Mouse (Mus musculus) stomach, embryonic 16.5 days (tissue): Measurements from ENCODE around the gene Gngt2. TPM values are rescaled to one million over a fixed set of nuclear protein-coding genes. Genes with fewer than 3 reads are reported as not detected.

ENCODE experiments used
- ATAC-seq: fragments of 200-750 bp; cut with Nextera tagmentation; 2 replicates; pipeline ENCODE4 v1.8.0; 2017; ENCODE audit warnings: moderate number of reproducible peaks, moderate TSS enrichment; ENCODE audit not compliant: insufficient read depth, low FRiP score
- H3K27ac ChIP-seq: fragments of 300-500 bp; sonication (generic); 2 replicates; pipeline ENCODE4 v1.5.1; 2014; ENCODE audit warnings: low read length
- H3K27me3 ChIP-seq: fragments of 300-500 bp; sonication (generic); 2 replicates; pipeline ENCODE4 v1.6.1; 2014; ENCODE audit warnings: low read length, control low read depth, mixed read lengths; ENCODE audit not compliant: control insufficient read depth, insufficient read depth
- H3K36me3 ChIP-seq: fragments of 300-500 bp; sonication (generic); 2 replicates; pipeline ENCODE4 v1.6.1; 2014; ENCODE audit warnings: low read length; ENCODE audit not compliant: control insufficient read depth, insufficient read depth
- H3K4me1 ChIP-seq: fragments of 300-500 bp; sonication (generic); 2 replicates; pipeline ENCODE4 v1.6.1; 2014; ENCODE audit warnings: low read length, control low read depth, mixed read lengths; ENCODE audit not compliant: control insufficient read depth, insufficient read depth
- H3K4me2 ChIP-seq: fragments of 300-500 bp; sonication (generic); 2 replicates; pipeline ENCODE4 v1.6.1; 2014; ENCODE audit warnings: low read depth, low read length, mixed read lengths
- H3K4me3 ChIP-seq: fragments of 300-500 bp; sonication (generic); replicated peaks from 2 replicates; pipeline ENCODE4 v1.5.1; 2014; ENCODE audit warnings: mild to moderate bottlenecking, low read length
- H3K9ac ChIP-seq: fragments of 300-500 bp; sonication (generic); 2 replicates; pipeline ENCODE4 v1.6.1; 2014; ENCODE audit warnings: low read length
- H3K9me3 ChIP-seq: fragments of 300-500 bp; sonication (generic); replicated peaks from 2 replicates; pipeline ENCODE4 v1.6.1; 2016; ENCODE audit warnings: low read length, control low read depth; ENCODE audit not compliant: control insufficient read depth
- WGBS: fragments of 180-500 bp; shearing (Covaris S2); extraction: QIAGEN DNeasy Blood & Tissue Kit; methylation state at CpG from one replicate; pipeline ENCODE4 v1.1.7; 2014; 5-methylcytosine and 5-hydroxymethylcytosine counted together
- polyA plus RNA-seq: library from polyadenylated mRNA; unstranded; fragments of >200 nt; fragmentation: Nextera tagmentation; extraction: Ambion mirVana; gene quantifications from 2 replicates; pipeline ENCODE4 v1.2.1, GENCODE M21; 2015

Gene Gngt2
- polyA plus RNA-seq, 1 experiment from 2014 or later, result 18.2 TPM

DNA sequence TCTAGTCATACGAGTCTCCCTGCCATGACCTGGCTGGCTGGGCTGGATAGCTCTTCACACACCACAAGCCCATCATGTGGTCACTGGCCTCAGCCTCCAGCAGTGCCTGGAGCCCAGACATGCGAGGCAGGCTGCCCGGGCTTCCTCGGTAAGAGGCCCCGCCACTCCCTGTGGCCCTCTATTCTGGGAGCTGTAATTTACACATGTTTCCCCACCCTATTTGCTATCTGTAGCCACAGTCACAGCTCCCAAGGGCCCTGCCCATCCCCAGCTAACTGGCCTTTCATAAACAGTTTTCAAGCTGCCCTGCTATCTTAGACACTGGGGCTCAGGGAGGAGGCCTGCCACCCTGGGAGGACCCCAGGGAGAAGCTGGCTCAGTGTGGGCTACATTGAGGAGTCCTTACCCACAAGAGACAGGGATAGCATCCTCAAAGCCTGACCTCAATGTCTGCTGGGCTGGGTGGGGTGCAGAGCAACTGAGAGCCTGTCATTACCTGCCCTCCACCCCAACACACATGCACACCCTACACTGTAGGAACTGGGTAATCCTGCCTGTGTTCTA, 28.5 kb upstream of the Gngt2 start:
- peaks cover 4% of the 10 kb centered on the region; the same call in 1 of the 2 replicates for H3K9me3 ChIP-seq
- ATAC-seq, result peak; percentile 85
- no peak overlapping the region for H3K9ac ChIP-seq
- peaks cover 6% of the 10 kb centered on the region for H3K4me1 ChIP-seq
- 45% methylated on average over 5 of the region's 5 CpGs for WGBS
- no peak overlapping the region for H3K4me2 ChIP-seq
- H3K4me3 ChIP-seq, result no peak overlapping the region
- H3K27ac ChIP-seq, result no peak overlapping the region
- H3K36me3 ChIP-seq, result no peaks in the 10 kb centered on the region
- H3K27me3 ChIP-seq, result no peaks in the 10 kb centered on the region

DNA sequence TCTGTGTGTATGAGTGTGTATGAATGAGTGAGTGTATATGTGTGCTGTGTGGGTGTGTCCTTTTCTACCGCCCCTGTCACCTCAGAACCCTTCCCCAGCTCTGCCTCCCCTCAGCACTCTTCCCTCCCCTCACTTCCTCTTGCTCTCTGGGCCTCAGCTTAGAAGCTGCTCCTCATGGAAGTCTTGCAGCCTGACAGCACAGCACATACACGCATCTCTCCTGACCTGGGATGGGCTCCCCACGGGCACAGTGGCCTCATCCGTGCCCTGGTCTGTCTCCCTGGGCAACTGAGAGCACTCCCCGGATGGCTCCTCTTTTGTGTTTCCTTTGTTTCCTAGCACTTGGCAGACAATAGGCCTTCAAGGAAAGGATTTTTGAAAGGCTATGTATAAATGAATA, 27.4 kb upstream of the Gngt2 start:
- 56% methylated on average over 5 of the region's 5 CpGs for WGBS
- H3K36me3 ChIP-seq, result no peaks in the 10 kb centered on the region
- no peak overlapping the region for H3K9ac ChIP-seq
- H3K27ac ChIP-seq, result no peak overlapping the region
- no peak overlapping the region for H3K4me2 ChIP-seq
- no peaks in the 10 kb centered on the region for H3K27me3 ChIP-seq
- no peak for ATAC-seq
- H3K9me3 ChIP-seq, result peaks cover 8% of the 10 kb centered on the region; the same call in 1 of the 2 replicates
- H3K4me3 ChIP-seq, result no peak overlapping the region
- H3K4me1 ChIP-seq, result peaks cover 6% of the 10 kb centered on the region

DNA sequence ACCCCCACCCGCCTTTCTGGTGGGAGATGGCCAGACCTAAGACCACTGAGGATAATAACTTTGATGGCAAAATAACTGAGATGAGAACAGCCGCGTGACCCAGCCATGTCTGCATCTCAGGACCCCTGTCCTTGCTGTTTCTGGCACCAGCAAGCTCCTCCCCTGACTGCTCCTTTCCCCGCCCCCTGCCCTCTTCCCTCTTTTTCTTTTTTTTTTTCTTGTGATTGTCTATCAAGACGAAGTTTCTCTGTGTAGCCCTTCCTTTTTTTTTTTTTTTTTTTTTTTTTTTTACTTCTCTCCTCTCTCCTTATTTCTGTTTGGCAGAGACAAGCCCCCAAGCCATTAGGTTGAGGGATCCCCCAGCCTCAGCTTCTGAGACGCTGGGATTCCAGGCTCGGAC, 26.2 kb upstream of the Gngt2 start:
- H3K9ac ChIP-seq, result no peak overlapping the region
- H3K36me3 ChIP-seq, result no peaks in the 10 kb centered on the region
- WGBS, result 54% methylated on average over 7 of the region's 7 CpGs
- no peak for ATAC-seq
- H3K9me3 ChIP-seq, result peaks cover 8% of the 10 kb centered on the region; the same call in 1 of the 2 replicates
- no peaks in the 10 kb centered on the region for H3K27me3 ChIP-seq
- H3K4me3 ChIP-seq, result no peak overlapping the region
- no peaks in the 10 kb centered on the region for H3K4me1 ChIP-seq
- no peak overlapping the region for H3K4me2 ChIP-seq
- H3K27ac ChIP-seq, result no peak overlapping the region

DNA sequence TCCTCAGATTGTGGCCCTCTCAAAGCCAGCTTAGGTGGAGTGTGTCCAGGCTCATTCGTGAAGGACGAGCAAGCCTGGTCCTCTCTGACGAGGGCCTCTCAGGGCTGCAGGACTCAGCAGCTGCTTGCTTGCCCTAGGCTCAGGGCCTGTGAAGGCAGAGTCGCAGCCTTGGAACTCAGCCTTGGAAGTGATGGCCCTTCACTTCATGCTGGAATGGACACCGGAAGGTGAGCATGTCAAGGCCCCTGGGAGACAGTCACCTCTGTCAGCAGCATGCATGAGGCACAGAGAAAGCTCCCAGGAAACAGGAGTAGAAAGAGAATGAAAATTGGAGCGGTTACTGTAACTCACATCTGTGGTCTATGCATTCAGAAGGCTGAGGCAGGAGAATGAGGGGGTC, 25.3 kb upstream of the Gngt2 start:
- Histone ChIP-seq H3K27ac (no peak overlapping the region), H3K27me3 (no peaks in the 10 kb centered on the region), H3K4me1 (no peaks in the 10 kb centered on the region), H3K9ac (no peak overlapping the region), H3K36me3 (no peaks in the 10 kb centered on the region), H3K4me2 (no peak overlapping the region), H3K4me3 (no peak overlapping the region), H3K9me3 (peaks cover 8% of the 10 kb centered on the region; the same call in 1 of the 2 replicates)
- WGBS, result 78% methylated on average over 6 of the region's 6 CpGs
- ATAC-seq, result no peak

DNA sequence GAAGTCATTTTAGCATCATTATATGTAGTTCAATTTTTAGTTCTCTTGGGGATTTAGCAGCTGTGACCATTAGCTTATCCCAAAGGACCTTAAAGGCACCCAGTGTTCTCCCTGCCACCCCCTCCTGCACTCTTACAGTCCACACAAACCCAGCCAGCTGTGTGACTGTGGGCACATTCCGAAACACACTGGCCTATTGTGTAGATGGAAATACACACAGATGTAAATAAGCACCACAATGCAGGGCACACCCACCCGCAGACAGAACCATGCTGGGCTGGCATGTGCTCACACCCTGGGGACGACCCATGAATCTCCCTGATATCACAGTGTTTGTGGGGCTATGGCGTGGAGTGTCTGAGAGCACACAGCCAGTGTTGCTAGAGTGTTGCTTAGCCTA, 24.8 kb upstream of the Gngt2 start:
- no peaks in the 10 kb centered on the region for H3K4me1 ChIP-seq
- H3K4me3 ChIP-seq, result no peak overlapping the region
- no peaks in the 10 kb centered on the region for H3K36me3 ChIP-seq
- no peak overlapping the region for H3K4me2 ChIP-seq
- H3K9me3 ChIP-seq, result peaks cover 8% of the 10 kb centered on the region; the same call in 1 of the 2 replicates
- H3K9ac ChIP-seq, result no peak overlapping the region
- H3K27me3 ChIP-seq, result no peaks in the 10 kb centered on the region
- 73% methylated on average over 4 of the region's 4 CpGs for WGBS
- no peak for ATAC-seq
- no peak overlapping the region for H3K27ac ChIP-seq

DNA sequence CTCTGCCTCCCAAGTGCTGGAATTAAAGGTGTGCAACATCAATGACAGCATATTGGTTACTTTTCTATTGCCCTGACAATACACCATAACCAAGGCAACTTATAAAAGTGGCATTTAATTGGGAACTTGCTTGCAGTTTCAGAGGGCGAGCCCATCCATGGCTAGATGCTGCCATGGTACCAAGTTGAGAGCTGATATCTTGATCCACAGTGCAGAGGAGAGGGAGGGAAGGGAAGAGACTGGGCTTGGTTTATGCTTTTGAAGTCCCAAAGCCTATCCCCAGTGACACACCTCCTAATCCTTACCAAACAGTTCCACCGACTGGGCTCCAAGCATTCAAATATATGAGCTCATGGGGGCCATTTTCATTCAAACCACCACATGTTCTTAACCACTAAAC, 22.9 kb upstream of the Gngt2 start:
- Histone ChIP-seq H3K4me3 (no peak overlapping the region), H3K9ac (no peak overlapping the region), H3K4me2 (no peak overlapping the region), H3K27me3 (no peaks in the 10 kb centered on the region), H3K9me3 (0 out of 2 replicates have a peak, but pooled peaks cover 4% of the 10 kb centered on the region), H3K27ac (no peak overlapping the region), H3K4me1 (no peaks in the 10 kb centered on the region), H3K36me3 (no peaks in the 10 kb centered on the region)
- WGBS, result 86% methylated on average over 2 of the region's 2 CpGs
- ATAC-seq, result no peak

DNA sequence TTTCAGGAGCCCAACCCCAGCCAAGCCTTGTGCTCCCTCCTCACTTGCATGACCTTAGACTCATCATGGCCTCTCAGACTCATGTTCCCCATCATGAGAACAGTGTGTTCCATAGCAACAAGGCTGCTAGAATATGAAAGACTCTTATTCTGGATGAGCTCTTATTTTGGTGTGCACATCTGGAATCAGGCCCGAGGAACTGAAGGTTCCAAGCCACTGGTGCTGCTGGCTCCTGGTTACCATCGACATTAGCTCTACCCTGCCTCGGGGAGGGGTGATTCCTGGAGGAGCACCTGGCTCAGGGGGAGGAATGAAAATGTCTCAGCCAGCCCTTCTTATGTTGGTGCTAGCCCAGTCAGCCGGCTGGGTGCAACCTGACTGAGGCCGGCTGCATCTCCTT, 22.2 kb upstream of the Gngt2 start:
- H3K4me2 ChIP-seq, result no peak overlapping the region
- H3K36me3 ChIP-seq, result no peaks in the 10 kb centered on the region
- no peaks in the 10 kb centered on the region for H3K4me1 ChIP-seq
- H3K9ac ChIP-seq, result no peak overlapping the region
- no peaks in the 10 kb centered on the region for H3K27me3 ChIP-seq
- no peak overlapping the region for H3K27ac ChIP-seq
- H3K4me3 ChIP-seq, result no peak overlapping the region
- 0 out of 2 replicates have a peak, but pooled peaks cover 4% of the 10 kb centered on the region for H3K9me3 ChIP-seq
- WGBS, result 67% methylated on average over 5 of the region's 5 CpGs
- no peak for ATAC-seq

DNA sequence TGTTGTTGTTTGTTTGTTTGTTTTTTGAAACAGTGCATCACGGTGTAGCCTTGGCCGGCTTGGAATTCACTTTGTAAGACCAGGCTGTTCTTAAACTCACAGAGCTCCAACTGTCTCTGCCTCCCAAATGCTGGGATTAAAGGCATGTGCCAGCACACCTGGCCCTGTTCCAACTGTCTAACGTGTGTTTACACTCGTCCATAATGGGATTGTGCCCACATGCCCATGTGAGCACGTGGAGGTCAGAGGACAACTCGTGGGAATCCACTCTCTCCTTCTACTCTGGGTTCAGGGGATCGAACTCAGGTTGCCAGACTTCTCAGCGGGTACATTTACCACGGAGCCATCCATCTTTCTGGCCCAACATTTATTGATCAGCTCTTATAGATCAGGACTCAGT, 21.6 kb upstream of the Gngt2 start:
- Histone ChIP-seq H3K27me3 (no peaks in the 10 kb centered on the region), H3K9ac (no peak overlapping the region), H3K4me3 (no peak overlapping the region), H3K9me3 (0 out of 2 replicates have a peak, but pooled peaks cover 4% of the 10 kb centered on the region), H3K36me3 (no peaks in the 10 kb centered on the region), H3K4me1 (no peaks in the 10 kb centered on the region), H3K4me2 (no peak overlapping the region), H3K27ac (no peak overlapping the region)
- 68% methylated on average over 9 of the region's 9 CpGs for WGBS
- ATAC-seq, result no peak

DNA sequence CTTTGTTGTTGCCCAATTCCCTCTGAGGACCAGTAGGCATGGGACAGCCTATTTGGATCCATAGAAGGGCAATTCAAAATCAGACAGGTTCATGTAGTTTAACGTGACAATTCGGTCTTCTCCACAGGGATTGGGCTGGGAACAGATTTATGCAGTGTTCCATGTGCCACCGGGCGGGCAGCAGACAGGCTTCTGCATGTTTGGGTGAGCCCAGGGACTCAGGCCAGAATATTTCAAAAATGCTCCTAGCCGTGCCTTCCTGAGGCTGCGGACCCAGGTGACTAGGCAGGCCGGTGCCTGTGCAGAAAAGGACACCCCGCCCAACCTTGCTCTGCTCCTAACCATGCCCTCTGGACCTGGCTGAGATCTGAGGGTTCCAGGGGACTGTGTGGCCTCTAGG, 17.9 kb upstream of the Gngt2 start:
- no peak for ATAC-seq
- 0 out of 2 replicates have a peak, but pooled peaks cover 4% of the 10 kb centered on the region for H3K27me3 ChIP-seq
- H3K9ac ChIP-seq, result no peak overlapping the region
- peak overlapping the region; percentile 9; the same call in 1 of the 2 replicates for H3K27ac ChIP-seq
- WGBS, result 77% methylated on average over 8 of the region's 8 CpGs
- H3K4me1 ChIP-seq, result peaks cover 6% of the 10 kb centered on the region; the same call in 1 of the 2 replicates
- 0 out of 2 replicates have a peak, but pooled peaks cover 2% of the 10 kb centered on the region for H3K9me3 ChIP-seq
- no peaks in the 10 kb centered on the region for H3K36me3 ChIP-seq
- H3K4me3 ChIP-seq, result no peak overlapping the region
- H3K4me2 ChIP-seq, result no peak overlapping the region
